Comparison of ENCODE assay signal across 26 mouse cellular contexts in genomic region chr4:137881445-137881844, GRCm38 (mm10). TPM values are rescaled to one million over a fixed set of nuclear protein-coding genes. Genes with fewer than 3 reads are reported as not detected.
DNase-seq lines count a peak whose midpoint lies in the region; ATAC-seq and TF ChIP-seq lines count a peak whose summit lies in the region.
"Had no signal": no experiment of that assay in that cellular context is flagged by ENCODE, and none has a peak within 500 bp of the region (broad histone marks: within the 10 kb centered on the region; RNA-seq: fewer than 3 reads in every experiment).

No protein-coding gene starts in this region.

- TF ChIP-seq EP300 in liver, postnatal 0 days (IDR thresholded peaks at IDR 0.05; ENCODE audit: low read depth): no peak

- whole genome bisulfite sequencing in liver, postnatal 0 days (ENCODE audit: insufficient replicate concordance): 60% methylated on average over 8 of the region's 8 CpGs
- WGBS in limb, embryonic 12.5 days: 91% methylated on average over 8 of the region's 8 CpGs
- WGBS in liver, embryonic 15.5 days (ENCODE audit: insufficient replicate concordance): 32% methylated on average over 8 of the region's 8 CpGs
- 90% methylated on average over 8 of the region's 8 CpGs for WGBS in midbrain, embryonic 13.5 days

- peak; percentile 34 for DNase-seq in liver
- no peak for DNase-seq in liver, postnatal 0 days
- no peak for DNase-seq in left cerebral cortex, postnatal 14 days (ENCODE audit: low spot score in 2 of 2)
- DNase-seq: adrenal gland, postnatal 36 days; cerebellum, adult 8-10 months; cerebellum, postnatal 25 days; gastrocnemius, postnatal 10 days; heart, postnatal 10 days; kidney, adult 18-20 months; kidney, postnatal 25 days; lung, adult 18-20 months; lung, postnatal 4 days; right cerebral cortex, postnatal 25 days had no signal

- H3K27ac ChIP-seq in liver, postnatal 0 days (ENCODE audit: low read depth): no peak overlapping the region
- peak overlapping the region; percentile 13; the same call in 1 of the 2 replicates for H3K27ac ChIP-seq in limb, embryonic 12.5 days
- H3K27ac ChIP-seq in liver, embryonic 15.5 days (replicated peaks): no peak overlapping the region
- no peak overlapping the region for H3K27ac ChIP-seq in midbrain, embryonic 13.5 days
- H3K27ac ChIP-seq: heart, embryonic 13.5 days; kidney, embryonic 15.5 days; layer of hippocampus, adult 2 months; midbrain, embryonic 15.5 days; stomach, embryonic 15.5 days had no signal

- no peak overlapping the region for H3K4me2 ChIP-seq in liver, postnatal 0 days (ENCODE audit: low read depth, low read length)
- no peak overlapping the region for H3K4me2 ChIP-seq in limb, embryonic 12.5 days
- no peak overlapping the region for H3K4me2 ChIP-seq in liver, embryonic 15.5 days
- H3K4me2 ChIP-seq in midbrain, embryonic 13.5 days (replicated peaks): no peak overlapping the region
- H3K4me2 ChIP-seq: heart, embryonic 13.5 days; kidney, embryonic 15.5 days; midbrain, embryonic 15.5 days; stomach, embryonic 15.5 days had no signal

- no peak for TF ChIP-seq CTCF in liver, postnatal 0 days (IDR thresholded peaks at IDR 0.05; ENCODE audit: low read depth)

- H3K36me3 ChIP-seq in liver, postnatal 0 days (replicated peaks; ENCODE audit: insufficient read depth, low read length): no peaks in the 10 kb centered on the region; the same call in 1 of the 2 replicates
- peaks cover 8% of the 10 kb centered on the region; the same call in 1 of the 2 replicates for H3K36me3 ChIP-seq in limb, embryonic 12.5 days
- H3K36me3 ChIP-seq in liver, embryonic 15.5 days (replicated peaks): no peaks in the 10 kb centered on the region
- H3K36me3 ChIP-seq in midbrain, embryonic 13.5 days: no peaks in the 10 kb centered on the region
- H3K36me3 ChIP-seq: heart, embryonic 13.5 days; kidney, embryonic 15.5 days; midbrain, embryonic 15.5 days; stomach, embryonic 15.5 days had no signal

- H3K9me3 ChIP-seq in liver, postnatal 0 days (ENCODE audit: low read length): no peaks in the 10 kb centered on the region
- H3K9me3 ChIP-seq in limb, embryonic 12.5 days: no peaks in the 10 kb centered on the region
- no peaks in the 10 kb centered on the region for H3K9me3 ChIP-seq in liver, embryonic 15.5 days (replicated peaks)
- H3K9me3 ChIP-seq in midbrain, embryonic 13.5 days: no peaks in the 10 kb centered on the region
- H3K9me3 ChIP-seq: heart, embryonic 13.5 days; kidney, embryonic 15.5 days; midbrain, embryonic 15.5 days; stomach, embryonic 15.5 days had no signal

- H3K27me3 ChIP-seq in liver, postnatal 0 days (ENCODE audit: insufficient read depth, low read length): no peaks in the 10 kb centered on the region
- no peaks in the 10 kb centered on the region for H3K27me3 ChIP-seq in limb, embryonic 12.5 days
- no peaks in the 10 kb centered on the region for H3K27me3 ChIP-seq in liver, embryonic 15.5 days
- no peaks in the 10 kb centered on the region for H3K27me3 ChIP-seq in midbrain, embryonic 13.5 days
- H3K27me3 ChIP-seq: heart, embryonic 13.5 days; kidney, embryonic 15.5 days; midbrain, embryonic 15.5 days; stomach, embryonic 15.5 days had no signal

- peaks cover 30% of the 10 kb centered on the region for H3K4me1 ChIP-seq in liver, postnatal 0 days (ENCODE audit: insufficient read depth)
- H3K4me1 ChIP-seq in limb, embryonic 12.5 days (replicated peaks): peaks cover 52% of the 10 kb centered on the region
- H3K4me1 ChIP-seq in liver, embryonic 15.5 days (replicated peaks): peaks cover 26% of the 10 kb centered on the region
- H3K4me1 ChIP-seq in midbrain, embryonic 13.5 days (replicated peaks): peaks cover 25% of the 10 kb centered on the region

- no peak for ATAC-seq in liver, postnatal 0 days
- no peak for ATAC-seq in limb, embryonic 12.5 days (ENCODE audit: insufficient number of reproducible peaks, insufficient read depth, low FRiP score, low TSS enrichment, low read depth)
- ATAC-seq in liver, embryonic 15.5 days (ENCODE audit: insufficient read depth): peak; percentile 61
- ATAC-seq in cerebellum, adult (ENCODE audit: insufficient number of reproducible peaks, low FRiP score, low TSS enrichment): no peak
- ATAC-seq in midbrain, embryonic 13.5 days: no peak
- ATAC-seq: CD4-positive, CD25-positive, alpha-beta regulatory T cell, adult 4 months; forebrain, embryonic 14.5 days; hindbrain, embryonic 16.5 days; lung, postnatal 0 days; midbrain, embryonic 15.5 days had no signal

- no peak overlapping the region for H3K9ac ChIP-seq in liver, postnatal 0 days (replicated peaks)
- H3K9ac ChIP-seq in limb, embryonic 12.5 days (replicated peaks): no peak overlapping the region
- H3K9ac ChIP-seq in liver, embryonic 15.5 days: no peak overlapping the region
- H3K9ac ChIP-seq in midbrain, embryonic 13.5 days (replicated peaks): no peak overlapping the region
- H3K9ac ChIP-seq: heart, embryonic 13.5 days; kidney, embryonic 15.5 days; midbrain, embryonic 15.5 days; stomach, embryonic 15.5 days had no signal

- no peak overlapping the region for H3K4me3 ChIP-seq in liver, postnatal 0 days (ENCODE audit: low read depth, low read length)
- H3K4me3 ChIP-seq in limb, embryonic 12.5 days (replicated peaks): no peak overlapping the region
- H3K4me3 ChIP-seq in liver, embryonic 15.5 days (replicated peaks): no peak overlapping the region
- H3K4me3 ChIP-seq in midbrain, embryonic 13.5 days (replicated peaks): no peak overlapping the region
- H3K4me3 ChIP-seq: heart, embryonic 13.5 days; kidney, embryonic 15.5 days; layer of hippocampus, adult 2 months; midbrain, embryonic 15.5 days; stomach, embryonic 15.5 days had no signal

- intact Hi-C loops in left cerebral cortex, postnatal 14 days (cut with DNase I): no loop called here

RNA-seq across cellular contexts. Expression of gene Ece1, which starts 19.4 kb away (rescaled TPM):
- polyA plus RNA-seq in liver, postnatal 0 days (2015; fragmentation: Nextera tagmentation; extraction: Ambion mirVana): 32.9 and 35.7 TPM in 2 replicates
- 23.9 and 24.5 TPM in 2 replicates for polyA plus RNA-seq in limb, embryonic 12.5 days (2016; fragmentation: Nextera tagmentation; extraction: Ambion mirVana)
- polyA plus RNA-seq in liver, embryonic 15.5 days (2015; fragmentation: Nextera tagmentation; extraction: Ambion mirVana): 15.1 and 17.0 TPM in 2 replicates
- 10 to 100 TPM; 80.9 to 84.3 TPM for total RNA-seq in left cerebral cortex, postnatal 14 days (2021)
- polyA plus RNA-seq in midbrain, embryonic 13.5 days (2015; fragmentation: Nextera tagmentation; extraction: Ambion mirVana): 12.7 and 19.4 TPM in 2 replicates
